Mouse (Mus musculus) forebrain, embryonic 11.5 days (tissue): ENCODE measurements at regions not wholly inside any gene's neighbourhood (a gene's known extent, or its start where the extent isn't known, plus 50 kb on each side); places are given as distances from the start of the nearest gene placed in this dataset.

Experiments
- ATAC-seq: fragments of 200-750 bp; cut with Nextera tagmentation; replicated peaks from 2 replicates; pipeline ENCODE4 v1.8.0; 2017; ENCODE audit warnings: moderate TSS enrichment; ENCODE audit not compliant: low FRiP score
- DNase-seq: peaks from one replicate; pipeline ENCODE4 v3.0.0-alpha.2; 2017; ENCODE audit warnings: low spot score
- H3K27ac ChIP-seq: fragments of 300-500 bp; sonication (generic); 2 replicates; pipeline ENCODE4 v1.5.1; 2014; ENCODE audit warnings: low read depth, low read length
- H3K27me3 ChIP-seq: fragments of 300-500 bp; sonication (generic); 2 replicates; pipeline ENCODE4 v1.6.1; 2014; ENCODE audit warnings: mild to moderate bottlenecking, low read length, mixed read lengths; ENCODE audit not compliant: control insufficient read depth, insufficient read depth
- H3K36me3 ChIP-seq: fragments of 300-500 bp; sonication (generic); 2 replicates; pipeline ENCODE4 v1.6.1; 2014; ENCODE audit warnings: mild to moderate bottlenecking, low read length, moderate library complexity, mixed read lengths; ENCODE audit not compliant: control insufficient read depth, insufficient read depth
- H3K4me1 ChIP-seq: fragments of 300-500 bp; sonication (generic); replicated peaks from 2 replicates; pipeline ENCODE4 v1.6.1; 2014; ENCODE audit warnings: low read length, mixed read lengths; ENCODE audit not compliant: control insufficient read depth, insufficient read depth
- H3K4me2 ChIP-seq: fragments of 300-500 bp; sonication (generic); 2 replicates; pipeline ENCODE4 v1.6.1; 2014; ENCODE audit warnings: low read depth, mild to moderate bottlenecking, low read length, moderate library complexity, mixed read lengths; ENCODE audit not compliant: severe bottlenecking
- H3K4me3 ChIP-seq: fragments of 300-500 bp; sonication (generic); 2 replicates; pipeline ENCODE4 v1.5.1; 2014; ENCODE audit warnings: low read depth, low read length
- H3K9ac ChIP-seq: fragments of 300-500 bp; sonication (generic); 2 replicates; pipeline ENCODE4 v1.6.1; 2014; ENCODE audit warnings: low read length
- H3K9me3 ChIP-seq: fragments of 300-500 bp; sonication (generic); 2 replicates; pipeline ENCODE4 v1.6.1; 2016; ENCODE audit warnings: low read length, mixed read lengths; ENCODE audit not compliant: control insufficient read depth
- WGBS: fragments of 180-500 bp; shearing (Covaris S2); extraction: QIAGEN DNeasy Blood & Tissue Kit; methylation state at CpG from one replicate; pipeline ENCODE4 v1.1.7; 2014; 5-methylcytosine and 5-hydroxymethylcytosine counted together

- Histone ChIP-seq H3K4me2 (no peak overlapping the region), H3K4me3 (no peak overlapping the region), H3K27ac (no peak overlapping the region), H3K36me3 (no peaks in the 10 kb centered on the region), H3K4me1 (no peaks in the 10 kb centered on the region), H3K27me3 (no peaks in the 10 kb centered on the region), H3K9me3 (no peaks in the 10 kb centered on the region), H3K9ac (no peak overlapping the region)
- no peak for DNase-seq
- 92% methylated on average over 8 of the region's 8 CpGs for WGBS
- no peak for ATAC-seq
Measured at GRCm38 (mm10) chr13:31465141-31465540, 90.8 kb upstream of the Foxq1 start.

DNA sequence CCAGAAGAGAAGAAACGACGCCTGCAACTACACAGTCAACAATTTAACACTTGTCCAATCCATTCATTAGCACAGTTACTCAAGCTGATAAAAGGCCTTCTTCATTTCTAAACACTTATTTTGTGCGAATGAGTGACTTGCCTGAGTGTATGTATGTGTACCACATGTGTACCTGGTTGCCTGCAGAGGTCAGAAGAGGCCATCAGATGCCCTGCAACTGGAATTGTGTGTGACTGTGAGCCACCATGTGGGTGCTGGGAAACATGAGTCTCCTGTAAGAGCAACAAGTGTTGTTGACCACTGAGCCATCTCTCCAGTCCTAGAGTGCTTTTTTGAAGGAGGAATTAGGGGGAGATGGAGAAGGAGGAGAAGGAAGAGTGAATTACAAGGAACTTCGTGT lies 90.2 kb upstream of the Foxq1 start:
- H3K4me3 ChIP-seq = no peak overlapping the region
- H3K27ac ChIP-seq = no peak overlapping the region
- ATAC-seq (no peak), DNase-seq (no peak)
- no peaks in the 10 kb centered on the region for H3K27me3 ChIP-seq
- no peaks in the 10 kb centered on the region for H3K4me1 ChIP-seq
- WGBS = 75% methylated on average over 4 of the region's 4 CpGs
- H3K9me3 ChIP-seq = no peaks in the 10 kb centered on the region
- no peak overlapping the region for H3K4me2 ChIP-seq
- no peaks in the 10 kb centered on the region for H3K36me3 ChIP-seq
- H3K9ac ChIP-seq = no peak overlapping the region

- 81% methylated on average over 3 of the region's 3 CpGs for WGBS
- Histone ChIP-seq H3K9me3 (no peaks in the 10 kb centered on the region), H3K4me3 (no peak overlapping the region), H3K36me3 (no peaks in the 10 kb centered on the region), H3K9ac (no peak overlapping the region), H3K4me2 (no peak overlapping the region), H3K27me3 (no peaks in the 10 kb centered on the region), H3K4me1 (no peaks in the 10 kb centered on the region), H3K27ac (no peak overlapping the region)
- DNase-seq (no peak), ATAC-seq (no peak)
Measured at GRCm38 (mm10) chr13:31468131-31468530, 87.8 kb upstream of the Foxq1 start.

DNA sequence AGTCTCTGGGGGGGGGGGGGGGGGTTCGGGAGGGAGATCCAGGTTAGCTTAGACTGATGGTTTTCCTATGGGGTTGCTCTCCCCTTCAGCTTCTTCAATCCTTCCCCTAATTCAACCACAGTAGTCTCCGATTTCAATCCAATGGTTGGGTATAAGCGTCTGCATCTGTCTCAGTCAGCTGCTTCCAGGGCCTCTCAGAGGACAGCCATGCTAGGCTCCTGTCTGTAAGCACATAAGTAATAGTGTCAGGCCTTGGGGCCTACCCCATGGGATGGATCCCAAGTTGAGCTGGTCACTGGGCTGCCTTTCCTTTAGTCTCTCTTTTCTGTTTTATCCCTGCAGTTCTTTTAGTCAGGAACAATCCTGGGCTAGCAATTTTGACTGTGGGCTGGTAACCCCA lies 87.0 kb upstream of the Foxq1 start:
- DNase-seq = no peak
- Histone ChIP-seq H3K4me2 (no peak overlapping the region), H3K27me3 (no peaks in the 10 kb centered on the region), H3K4me3 (no peak overlapping the region), H3K9ac (no peak overlapping the region), H3K27ac (no peak overlapping the region), H3K36me3 (no peaks in the 10 kb centered on the region), H3K4me1 (no peaks in the 10 kb centered on the region), H3K9me3 (no peaks in the 10 kb centered on the region)
- WGBS = 82% methylated on average over 3 of the region's 3 CpGs
- ATAC-seq = no peak

- 81% methylated on average over 5 of the region's 5 CpGs for WGBS
- no peak overlapping the region for H3K27ac ChIP-seq
- H3K36me3 ChIP-seq = no peaks in the 10 kb centered on the region
- ATAC-seq (no peak), DNase-seq (no peak)
- no peaks in the 10 kb centered on the region for H3K27me3 ChIP-seq
- H3K4me3 ChIP-seq = no peak overlapping the region
- no peak overlapping the region for H3K9ac ChIP-seq
- H3K4me2 ChIP-seq = no peak overlapping the region
- H3K4me1 ChIP-seq = no peaks in the 10 kb centered on the region
- no peaks in the 10 kb centered on the region for H3K9me3 ChIP-seq
Measured at GRCm38 (mm10) chr13:31472366-31472765, 83.6 kb upstream of the Foxq1 start.

DNA sequence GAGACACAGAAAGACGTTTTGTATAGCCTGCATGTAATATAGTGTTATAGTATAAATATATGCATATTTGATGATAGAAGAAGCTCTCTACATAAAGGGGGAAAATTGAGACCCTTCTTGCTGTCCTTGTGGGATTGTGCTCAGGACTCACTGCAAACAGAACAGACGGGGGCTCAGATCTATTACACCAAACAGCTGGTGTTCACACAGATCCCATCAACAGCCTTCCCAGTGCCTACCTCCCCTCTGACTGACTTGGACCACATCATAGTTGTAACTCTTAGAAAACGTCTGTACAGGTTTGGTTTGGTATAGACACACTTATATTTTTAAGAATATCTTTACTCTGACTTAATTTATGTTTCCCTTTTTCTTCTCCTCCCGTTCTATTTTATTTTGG lies 83.1 kb upstream of the Foxq1 start:
- Histone ChIP-seq H3K4me2 (no peak overlapping the region), H3K4me3 (no peak overlapping the region), H3K9ac (no peak overlapping the region), H3K27ac (no peak overlapping the region), H3K4me1 (no peaks in the 10 kb centered on the region), H3K9me3 (no peaks in the 10 kb centered on the region), H3K27me3 (no peaks in the 10 kb centered on the region), H3K36me3 (no peaks in the 10 kb centered on the region)
- DNase-seq (no peak), ATAC-seq (no peak)
- 67% methylated on average over 4 of the region's 4 CpGs for WGBS

DNA sequence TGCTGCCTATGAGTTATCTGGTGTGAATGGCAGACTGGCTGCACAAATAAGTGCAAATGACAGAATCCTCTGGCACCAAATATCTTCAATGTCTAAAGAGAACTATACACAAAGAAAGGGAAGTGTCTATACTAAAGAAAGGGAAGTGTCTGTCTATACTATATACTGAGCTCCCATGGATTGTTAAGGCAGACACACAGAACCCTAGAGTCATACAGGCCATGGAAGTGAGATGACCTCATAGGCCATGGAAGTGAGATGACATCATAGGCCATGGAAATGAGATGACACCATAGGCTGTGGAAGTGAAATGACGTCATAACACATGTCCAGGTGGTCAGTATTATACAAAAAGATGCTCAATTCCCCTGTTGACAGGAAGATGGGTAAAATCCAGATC lies 82.7 kb upstream of the Foxq1 start:
- H3K27me3 ChIP-seq = no peaks in the 10 kb centered on the region
- no peak overlapping the region for H3K4me2 ChIP-seq
- no peak for DNase-seq
- ATAC-seq = no peak
- no peaks in the 10 kb centered on the region for H3K4me1 ChIP-seq
- no peaks in the 10 kb centered on the region for H3K9me3 ChIP-seq
- no peak overlapping the region for H3K27ac ChIP-seq
- H3K4me3 ChIP-seq = no peak overlapping the region
- WGBS = 88% methylated on average over 1 of the region's 1 CpGs
- H3K9ac ChIP-seq = no peak overlapping the region
- H3K36me3 ChIP-seq = no peaks in the 10 kb centered on the region

DNA sequence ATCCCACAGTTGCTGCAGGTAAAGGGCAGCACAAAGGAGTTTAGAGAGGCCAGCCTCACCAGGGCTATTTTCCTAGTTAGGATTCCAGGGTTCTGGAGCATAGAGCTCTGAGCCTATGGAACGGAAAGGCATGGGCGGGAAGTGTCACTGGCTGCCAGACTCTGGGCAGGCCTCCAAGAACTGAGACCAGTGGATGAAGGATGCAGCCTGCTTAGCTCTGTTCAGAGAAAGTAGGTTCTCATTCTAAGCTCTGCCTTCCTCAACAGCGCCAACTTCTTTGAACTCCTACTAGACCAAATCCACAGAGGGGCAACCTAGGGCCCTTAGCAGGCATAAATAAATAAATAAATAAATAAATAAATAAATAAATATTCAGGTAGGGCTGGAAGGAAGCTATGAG lies 80.1 kb upstream of the Foxq1 start:
- Histone ChIP-seq H3K4me3 (no peak overlapping the region), H3K27me3 (no peaks in the 10 kb centered on the region), H3K9ac (no peak overlapping the region), H3K27ac (no peak overlapping the region), H3K36me3 (no peaks in the 10 kb centered on the region), H3K4me1 (no peaks in the 10 kb centered on the region), H3K9me3 (no peaks in the 10 kb centered on the region), H3K4me2 (no peak overlapping the region)
- no peak for DNase-seq
- no peak for ATAC-seq
- WGBS = 97% methylated on average over 3 of the region's 3 CpGs

- 50% methylated on average over 1 of the region's 1 CpGs for WGBS
- no peak overlapping the region for H3K27ac ChIP-seq
- no peak overlapping the region for H3K9ac ChIP-seq
- H3K4me2 ChIP-seq = no peak overlapping the region
- H3K36me3 ChIP-seq = no peaks in the 10 kb centered on the region
- no peaks in the 10 kb centered on the region for H3K4me1 ChIP-seq
- no peaks in the 10 kb centered on the region for H3K27me3 ChIP-seq
- H3K4me3 ChIP-seq = no peak overlapping the region
- no peak for ATAC-seq
- DNase-seq = no peak
- H3K9me3 ChIP-seq = no peaks in the 10 kb centered on the region
Measured at GRCm38 (mm10) chr13:31477171-31477867, 78.6 kb upstream of the Foxq1 start.
